Mouse (Mus musculus) erythroid progenitor cell, adult 5-6 weeks (primary cell): ENCODE data around the gene Olfm4. TPM values are rescaled to one million over a fixed set of nuclear protein-coding genes. Genes with fewer than 3 reads are reported as not detected.

ENCODE experiments used
- ATAC-seq: replicated peaks from 2 replicates; pipeline ENCODE4 v1.8.0; 2016; ENCODE audit warnings: moderate number of reproducible peaks, mild to moderate bottlenecking, moderate TSS enrichment, inconsistent platforms; ENCODE audit not compliant: poor library complexity, low FRiP score, severe bottlenecking
- total RNA-seq, 2 experiments: library from RNA; stranded (forward) in 1 of 2; stranded (reverse) in 1 of 2; fragments of 150-400 nt in 1 of 2; fragments of 186-747, 209-891 nt in 1 of 2; gene quantifications; 2 replicates each; pipeline versions ENCODE4 v1.2.3 to v1.2.4; 2015 to 2017; ENCODE audit warnings: low replicate concordance in 2 of 2

Gene Olfm4
- total RNA-seq, 2 experiments from 2014 or later: 8.1 to 14.7 TPM

DNA sequence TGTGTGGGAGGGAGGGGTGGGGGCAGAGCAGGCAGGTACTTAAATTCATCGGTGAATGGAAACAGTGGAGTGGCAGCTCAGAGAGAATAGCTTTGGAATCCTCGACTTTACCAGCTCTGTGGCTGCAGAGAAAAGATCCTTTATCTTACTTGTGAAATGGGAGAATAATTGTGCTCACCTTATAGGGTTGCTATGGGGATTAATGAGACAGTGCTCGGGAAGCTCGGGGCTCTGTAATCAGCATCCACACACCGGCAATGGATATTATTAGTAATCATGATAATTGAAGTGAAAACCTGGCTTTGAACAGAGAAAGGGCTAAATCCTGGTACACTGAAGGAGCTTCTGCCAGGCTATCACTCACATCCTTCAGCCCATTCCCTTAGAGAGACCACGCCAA is 31.1 kb downstream of the Olfm4 start:
- ATAC-seq: no peak

DNA sequence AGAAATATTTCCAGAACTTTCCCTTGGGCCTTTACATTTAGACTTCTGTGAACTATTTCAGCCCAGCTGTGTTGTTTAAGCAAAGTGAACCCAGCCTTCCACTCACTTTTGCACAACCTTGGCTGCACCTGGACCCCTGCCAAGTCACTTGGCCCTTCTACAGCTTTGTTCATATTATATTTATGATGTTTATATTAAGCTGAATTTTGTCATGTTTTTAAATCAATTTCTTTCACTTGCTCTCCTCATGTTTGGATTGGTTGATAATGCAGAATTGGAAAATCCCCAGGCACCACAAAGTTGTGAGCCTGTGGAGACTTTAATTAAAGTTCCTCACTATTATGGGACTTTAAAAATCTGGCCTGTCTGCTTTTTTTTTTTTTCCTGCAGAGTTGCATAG is 32.2 kb downstream of the Olfm4 start:
- no peak for ATAC-seq

DNA sequence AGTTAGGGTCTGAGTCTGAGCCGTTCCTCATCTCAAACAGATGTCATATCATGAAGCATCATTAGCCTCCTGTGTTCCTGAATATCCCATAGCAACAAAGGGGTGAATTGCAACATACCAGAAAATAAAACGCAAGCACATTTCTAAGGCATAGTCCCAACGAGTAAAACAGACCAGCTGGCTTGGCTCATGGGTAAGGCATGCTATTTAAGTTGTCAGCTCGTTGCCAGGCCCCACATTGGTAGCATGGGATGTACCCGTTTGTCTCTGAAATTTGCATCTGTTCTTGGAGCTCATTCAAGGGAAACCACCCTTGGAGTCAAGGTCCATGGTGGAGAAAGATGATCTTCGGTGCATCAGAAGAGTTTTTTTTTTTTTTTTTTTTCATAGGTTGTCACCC is 42.2 kb downstream of the Olfm4 start:
- no peak for ATAC-seq

DNA sequence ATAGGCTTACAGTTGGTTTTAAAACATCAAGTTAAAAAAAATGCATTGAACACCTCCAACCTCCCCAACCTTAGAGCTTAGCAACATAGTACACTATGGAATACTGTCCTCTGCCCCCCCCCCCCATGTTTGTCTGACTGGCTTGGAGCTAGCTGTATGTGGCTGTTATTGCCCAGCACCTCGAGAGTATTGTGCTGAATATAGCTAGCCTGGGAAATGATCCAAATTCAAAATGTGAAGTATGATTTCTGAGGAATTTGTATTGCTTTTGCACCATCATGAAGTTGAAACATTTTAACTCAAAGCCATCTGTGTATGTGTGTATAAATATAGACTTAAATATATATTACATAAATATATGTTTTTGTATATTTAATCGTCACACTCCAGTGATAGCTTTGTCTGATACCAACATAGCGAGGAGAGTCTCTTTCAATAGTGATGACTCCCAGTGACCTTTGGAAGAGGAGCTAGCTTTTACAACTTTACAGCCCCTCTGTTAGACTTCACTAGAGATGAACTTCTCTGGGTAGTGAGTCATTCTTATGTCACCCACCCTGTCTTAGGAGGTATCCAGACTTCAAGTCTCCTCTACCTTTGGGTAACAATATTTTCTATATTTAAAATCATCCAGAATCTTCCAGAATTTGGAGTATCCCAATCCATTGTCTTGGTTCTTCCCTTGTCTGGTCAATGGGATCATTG is 45.6 kb downstream of the Olfm4 start:
- no peak for ATAC-seq

DNA sequence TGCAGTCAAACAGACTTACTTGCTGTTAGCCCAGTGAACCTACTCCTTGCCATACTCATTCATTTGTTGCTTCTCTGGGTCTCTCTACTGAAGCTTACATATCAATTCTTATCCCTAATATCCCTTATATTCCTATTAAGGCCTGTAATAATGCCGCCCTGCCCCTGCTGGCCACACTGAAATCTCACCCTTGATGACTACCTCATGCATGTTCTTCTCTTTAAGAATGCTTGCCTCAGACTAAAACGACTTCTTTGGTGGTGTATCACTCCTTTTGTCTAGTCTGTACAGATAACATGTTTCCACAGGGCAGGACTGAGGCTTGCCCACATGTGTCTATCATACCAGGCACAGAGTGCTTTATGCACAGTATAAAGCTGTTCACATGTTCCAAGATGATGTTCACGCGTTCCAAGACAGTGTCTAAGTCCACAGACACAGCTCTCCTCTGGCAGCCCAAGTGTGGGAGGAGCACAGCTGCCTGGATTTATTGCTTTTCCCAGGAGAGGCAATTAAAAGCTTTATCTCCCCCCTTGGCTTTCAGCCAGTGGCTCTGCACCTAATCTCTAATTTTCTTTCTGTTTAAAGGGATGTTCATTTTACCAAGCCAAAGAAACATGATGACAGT is 55.9 kb downstream of the Olfm4 start:
- no peak for ATAC-seq

DNA sequence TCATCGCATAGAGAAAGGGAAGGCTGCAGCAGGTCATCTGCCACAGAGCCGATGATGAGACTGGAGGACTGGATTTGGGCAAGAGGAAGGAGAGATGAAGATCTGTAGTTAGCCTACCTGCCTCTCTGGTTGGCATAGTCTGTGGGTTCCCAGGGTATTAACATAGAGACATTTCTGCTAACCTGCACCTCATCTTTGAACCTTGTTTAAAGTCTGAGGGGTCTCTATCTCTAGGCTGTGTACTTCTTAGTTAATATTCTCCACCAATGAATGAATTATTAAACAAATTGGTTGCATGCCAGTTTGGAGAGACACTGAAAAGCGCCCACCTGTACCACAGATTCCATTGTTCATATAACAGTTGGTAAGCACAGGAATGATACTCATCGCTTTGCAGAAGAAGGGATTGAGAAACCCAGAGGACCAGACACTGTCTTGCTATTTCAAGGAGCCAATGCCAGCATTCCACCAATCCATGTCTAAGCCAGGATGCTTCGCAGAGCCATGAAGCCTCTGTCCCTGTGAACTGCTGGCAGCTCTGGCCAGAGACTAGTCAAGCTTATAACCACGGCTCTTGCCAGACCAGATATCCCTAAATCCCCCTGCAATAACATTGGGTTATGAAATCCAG is 62.3 kb downstream of the Olfm4 start:
- ATAC-seq: no peak

DNA sequence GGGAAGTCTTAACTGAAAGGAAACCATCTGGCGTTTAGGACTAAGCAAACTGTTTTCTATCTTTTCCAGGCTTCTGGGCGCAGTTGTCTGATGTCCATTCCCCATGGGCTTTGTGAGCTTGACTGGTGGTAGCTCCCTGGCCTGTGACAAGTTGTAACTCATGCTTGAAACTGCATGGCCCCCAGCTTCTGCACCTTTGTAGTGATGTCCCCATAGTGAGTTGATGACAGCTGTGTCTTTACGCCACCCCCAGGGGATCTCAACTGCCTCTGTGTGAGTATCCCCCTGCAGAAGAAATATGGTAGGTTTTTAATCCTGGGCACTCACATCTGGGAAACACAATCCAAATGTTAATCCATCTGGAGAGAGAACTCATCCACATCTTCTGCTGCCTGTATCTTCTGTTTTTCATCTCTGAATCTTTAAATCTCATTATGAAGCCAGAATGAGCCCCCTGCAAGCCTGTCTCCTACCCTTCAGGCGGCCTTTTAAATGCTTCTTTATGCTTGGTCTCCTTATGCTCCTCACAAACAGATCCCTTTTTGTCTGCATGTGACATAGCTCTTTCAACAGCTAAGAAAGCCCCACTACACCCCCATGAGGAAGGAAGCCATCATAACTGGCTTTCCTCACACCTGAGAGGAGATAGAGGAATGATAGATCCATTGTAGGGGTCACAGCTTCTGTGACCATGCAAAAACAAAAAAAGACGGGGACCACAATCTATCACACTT is 63.7 kb downstream of the Olfm4 start:
- ATAC-seq: no peak

DNA sequence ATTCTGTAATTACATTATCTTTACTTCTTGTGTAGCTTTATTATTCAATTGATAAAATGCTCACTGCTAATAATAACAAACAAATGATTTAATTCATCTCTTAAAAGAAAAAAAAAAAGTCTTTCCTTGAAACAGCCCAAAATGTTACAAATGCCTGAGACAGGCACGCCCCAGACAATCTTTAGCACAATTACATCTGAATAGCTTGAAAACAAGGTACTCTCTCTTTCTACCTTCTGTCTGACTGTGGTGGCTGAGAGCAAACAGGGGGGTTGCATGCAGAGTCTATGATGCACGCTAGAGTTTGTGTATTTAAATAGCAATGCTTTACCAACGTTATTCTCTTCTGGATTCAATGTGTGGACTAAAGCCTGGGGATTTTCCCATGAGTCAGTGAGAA is 71.8 kb downstream of the Olfm4 start:
- ATAC-seq: no peak

DNA sequence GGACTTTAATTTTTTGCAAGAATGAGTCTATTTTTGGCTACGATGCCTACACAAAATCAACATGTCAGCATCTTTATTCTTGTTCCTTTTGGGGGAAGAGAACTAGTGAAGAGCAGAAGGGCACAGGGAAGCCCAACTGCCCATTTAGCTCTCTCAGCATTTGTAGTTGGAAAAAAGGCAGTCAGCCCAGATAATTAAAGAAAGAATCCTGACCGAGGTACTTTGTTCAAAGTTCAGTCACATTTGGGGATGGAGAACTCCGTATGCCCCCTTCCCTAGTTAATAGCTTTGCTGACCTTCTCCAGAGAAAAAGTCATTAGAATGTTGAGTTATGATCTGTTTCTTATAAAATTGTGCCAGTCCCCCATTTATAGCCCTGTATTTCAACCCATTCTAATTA is 77.8 kb downstream of the Olfm4 start:
- no peak for ATAC-seq

DNA sequence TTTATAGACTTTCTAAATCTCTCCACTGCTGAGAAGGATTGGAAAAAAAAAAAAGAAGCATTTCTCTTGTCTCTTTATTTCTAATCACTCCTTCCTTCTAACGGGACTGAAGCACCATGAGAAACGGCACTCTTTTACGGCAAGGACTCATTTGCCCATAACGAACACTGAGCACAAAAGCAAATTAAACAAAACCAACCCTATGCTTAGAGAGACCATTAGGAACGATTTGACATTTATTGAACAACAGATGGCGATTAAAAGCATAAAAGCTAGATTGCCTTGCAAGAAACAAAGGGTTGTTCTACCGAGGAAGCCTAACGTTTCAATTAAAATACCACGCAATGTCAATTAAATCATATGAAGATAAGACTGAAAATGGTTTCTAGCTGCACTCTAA is 79.0 kb downstream of the Olfm4 start:
- no peak for ATAC-seq

DNA sequence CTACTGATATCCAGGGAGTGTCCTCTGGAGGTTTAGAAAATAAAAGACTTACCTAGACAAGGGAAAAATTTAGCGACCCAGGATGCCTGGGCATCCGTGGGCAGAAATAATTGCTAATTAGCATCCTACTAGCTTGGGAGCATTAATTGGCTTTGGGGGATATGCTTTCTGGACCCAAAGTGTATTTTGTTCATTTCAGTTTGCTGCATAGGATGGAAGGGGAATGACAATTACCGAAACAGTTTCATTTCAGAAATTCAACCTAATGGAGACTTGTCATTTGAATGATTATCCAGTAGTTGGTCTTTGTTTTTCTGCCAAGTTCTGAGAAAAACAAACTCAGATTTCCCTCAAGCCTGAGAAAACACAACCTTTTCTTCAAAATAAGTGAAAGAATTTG is 86.7 kb downstream of the Olfm4 start:
- no peak for ATAC-seq

Other genes with a start within 250 kb of the Olfm4 start
- gene Pcdh8, start 212.8 kb upstream of the Olfm4 start, total RNA-seq (2015; ENCODE audit: low replicate concordance): not detected in 2 replicates
- not detected in 2 replicates for gene Pcdh8, start 212.8 kb upstream of the Olfm4 start, total RNA-seq (2017; ENCODE audit: low replicate concordance)